Mouse (Mus musculus) neutrophil, adult 59 days (primary cell): ENCODE measurements around the gene Gm21775. TPM values are rescaled to one million over a fixed set of nuclear protein-coding genes. Genes with fewer than 3 reads are reported as not detected.

ENCODE experiments used
- total RNA-seq, 2 experiments: library from RNA; stranded (reverse); gene quantifications; 1 replicate in 1 of 2; 2 replicates in 1 of 2; pipeline ENCODE4 v1.2.4; 2023

Gene Gm21775
- not detected for total RNA-seq

GRCm38 (mm10) chrY:10553153-10553552 lies at the start of gene Gm21775:
Gm21775 (plus strand) TSS chrY:10553453.

GRCm38 (mm10) chrY:10535942-10536341 lies 17.3 kb upstream of the Gm21775 start, which contains the start of gene Gm20737:
Gm20737 (minus strand) TSS chrY:10536042.

Other genes with a start within 250 kb of the Gm21775 start
- not detected for gene Gm20834, start 228.9 kb upstream of the Gm21775 start, total RNA-seq
- gene Gm28510, start 140.7 kb upstream of the Gm21775 start, total RNA-seq = not detected
- gene Gm20737, start 17.4 kb upstream of the Gm21775 start, total RNA-seq = not detected
- not detected for gene Gm21900, start 62.9 kb downstream of the Gm21775 start, total RNA-seq
- gene Gm20777, start 199.0 kb downstream of the Gm21775 start, total RNA-seq = not detected